Mouse (Mus musculus) right cerebral cortex, postnatal 14 days (tissue): ENCODE data around the gene March4.

ENCODE experiments used
- DNase-seq: peaks from one replicate; pipeline ENCODE4 v3.0.0; 2022

The March4 gene

GRCm38 (mm10) chr1:72536611-72537351 lies at the start of gene March4:
Gene March4 (minus strand): TSS chr1:72536930.
- peak; percentile 78 for DNase-seq

- no peak for DNase-seq
Measured at GRCm38 (mm10) chr1:72585971-72586875, 49.5 kb upstream of the March4 start.

GRCm38 (mm10) chr1:72583906-72584305 lies 47.2 kb upstream of the March4 start:
- no peak for DNase-seq

- DNase-seq: peak; percentile 90
Measured at GRCm38 (mm10) chr1:72582947-72583731, 46.4 kb upstream of the March4 start, which contains the start of gene Smarcal1. Gene Smarcal1 (plus strand): TSS chr1:72583251.

GRCm38 (mm10) chr1:72578806-72579205 lies 42.1 kb upstream of the March4 start:
- no peak for DNase-seq

- peak; percentile 17 for DNase-seq
Measured at GRCm38 (mm10) chr1:72578351-72578750, 41.6 kb upstream of the March4 start.

GRCm38 (mm10) chr1:72577481-72577922 lies 40.8 kb upstream of the March4 start:
- no peak for DNase-seq

- no peak for DNase-seq
Measured at GRCm38 (mm10) chr1:72575121-72575520, 38.4 kb upstream of the March4 start.

GRCm38 (mm10) chr1:72574608-72575007 lies 37.9 kb upstream of the March4 start:
- DNase-seq: no peak

GRCm38 (mm10) chr1:72574047-72574446 lies 37.3 kb upstream of the March4 start:
- DNase-seq: no peak

GRCm38 (mm10) chr1:72568725-72569124 lies 32.0 kb upstream of the March4 start:
- no peak for DNase-seq

- DNase-seq: no peak
Measured at GRCm38 (mm10) chr1:72567056-72567455, 30.3 kb upstream of the March4 start.

- DNase-seq: no peak
Measured at GRCm38 (mm10) chr1:72564334-72564962, 27.7 kb upstream of the March4 start.

- DNase-seq: no peak
Measured at GRCm38 (mm10) chr1:72558625-72559024, 21.9 kb upstream of the March4 start.

GRCm38 (mm10) chr1:72556471-72556870 lies 19.7 kb upstream of the March4 start:
- no peak for DNase-seq

- no peak for DNase-seq
Measured at GRCm38 (mm10) chr1:72550317-72550716, 13.6 kb upstream of the March4 start.

GRCm38 (mm10) chr1:72538266-72538665 lies 1.5 kb upstream of the March4 start:
- DNase-seq: no peak

GRCm38 (mm10) chr1:72535725-72536571 lies 782 bp downstream of the March4 start:
- DNase-seq: peak; percentile 51

- DNase-seq: no peak
Measured at GRCm38 (mm10) chr1:72533439-72533838, 3.3 kb downstream of the March4 start.

GRCm38 (mm10) chr1:72532926-72533325 lies 3.8 kb downstream of the March4 start:
- no peak for DNase-seq

- DNase-seq: no peak
Measured at GRCm38 (mm10) chr1:72530516-72531196, 6.1 kb downstream of the March4 start.
